Mouse (Mus musculus) midbrain, postnatal 0 days (tissue): ENCODE measurements around the gene Ddost. TPM values are rescaled to one million over a fixed set of nuclear protein-coding genes. Genes with fewer than 3 reads are reported as not detected.

Experiments
- ATAC-seq: fragments of 200-750 bp; cut with Nextera tagmentation; 2 replicates; pipeline ENCODE4 v1.8.0; 2017; ENCODE audit warnings: moderate number of reproducible peaks, mild to moderate bottlenecking, moderate TSS enrichment, moderate library complexity; ENCODE audit not compliant: low FRiP score
- DNase-seq: peaks from one replicate; pipeline ENCODE4 v3.0.0-alpha.2; 2015; ENCODE audit warnings: low spot score
- H3K27ac ChIP-seq: fragments of 300-500 bp; sonication (generic); 2 replicates; pipeline ENCODE4 v1.5.1; 2014; ENCODE audit warnings: low read depth, mild to moderate bottlenecking, low read length, mixed read lengths
- H3K27me3 ChIP-seq: fragments of 300-500 bp; sonication (generic); 2 replicates; pipeline ENCODE4 v1.6.1; 2014; ENCODE audit warnings: low read length, control low read depth, mixed read lengths; ENCODE audit not compliant: insufficient read depth
- H3K36me3 ChIP-seq: fragments of 300-500 bp; sonication (generic); 2 replicates; pipeline ENCODE4 v1.6.1; 2014; ENCODE audit warnings: low read length, control low read depth, mixed read lengths; ENCODE audit not compliant: insufficient read depth
- H3K4me1 ChIP-seq: fragments of 300-500 bp; sonication (generic); 2 replicates; pipeline ENCODE4 v1.6.1; 2014; ENCODE audit warnings: mild to moderate bottlenecking, control low read depth, antibody characterized with exemption, low read length, mixed read lengths; ENCODE audit not compliant: insufficient read depth
- H3K4me2 ChIP-seq: fragments of 300-500 bp; sonication (generic); 2 replicates; pipeline ENCODE4 v1.6.1; 2014; ENCODE audit warnings: low read depth, mild to moderate bottlenecking, low read length, mixed read lengths; ENCODE audit not compliant: poor library complexity, severe bottlenecking
- H3K4me3 ChIP-seq: fragments of 300-500 bp; sonication (generic); 2 replicates; pipeline ENCODE4 v1.5.1; 2014; ENCODE audit warnings: low read depth, mild to moderate bottlenecking, low read length, moderate library complexity
- H3K9ac ChIP-seq: fragments of 300-500 bp; sonication (generic); replicated peaks from 2 replicates; pipeline ENCODE4 v1.6.1; 2014; ENCODE audit warnings: mild to moderate bottlenecking, low read length, moderate library complexity, mixed read lengths; ENCODE audit not compliant: poor library complexity, severe bottlenecking
- H3K9me3 ChIP-seq: fragments of 300-500 bp; sonication (generic); 2 replicates; pipeline ENCODE4 v1.6.1; 2016; ENCODE audit warnings: low read length, control low read depth
- CTCF ChIP-seq: IDR thresholded peaks from 2 replicates; pipeline ENCODE4 v1.5.1; 2016; ENCODE audit warnings: antibody characterized with exemption, mild to moderate bottlenecking
- WGBS: fragments of 180-500 bp; shearing (Covaris S2); extraction: QIAGEN DNeasy Blood & Tissue Kit; methylation state at CpG from one replicate; pipeline ENCODE4 v1.1.7; 2014; 5-methylcytosine and 5-hydroxymethylcytosine counted together
- polyA plus RNA-seq: library from polyadenylated mRNA; unstranded; fragments of >200 nt; fragmentation: Nextera tagmentation; extraction: Ambion mirVana; gene quantifications from 2 replicates; pipeline ENCODE4 v1.2.1, GENCODE M21; 2015
- total RNA-seq: library from RNA; depleted of rRNA; stranded (reverse); fragments of >200 nt; gene quantifications from 2 replicates; pipeline ENCODE4 v1.2.3, GENCODE M21; 2014

Gene Ddost
- total and polyA plus RNA-seq, 2 experiments from 2014 or later = 207 to 215 TPM

DNA sequence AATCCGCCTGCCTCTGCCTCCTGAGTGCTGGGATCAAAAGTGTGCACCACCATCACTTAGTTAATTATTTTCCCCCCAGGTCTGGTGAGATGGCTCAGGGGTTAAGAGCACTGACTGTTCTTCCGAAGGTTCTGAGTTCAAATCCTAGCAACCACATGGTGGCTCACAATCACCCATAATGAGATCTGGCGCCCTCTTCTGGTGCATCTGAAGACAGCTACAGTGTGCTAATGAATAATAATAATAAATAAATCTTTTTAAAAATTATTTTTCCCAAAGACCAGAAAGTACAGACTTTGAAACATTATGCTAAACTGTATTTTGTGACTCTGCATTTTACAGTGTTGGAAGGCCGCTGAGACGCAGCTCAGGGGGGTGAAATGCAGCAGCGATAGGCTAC is 31.1 kb downstream of the Ddost start:
- Histone ChIP-seq H3K4me1 (no peaks in the 10 kb centered on the region; the same call in 1 of the 2 replicates), H3K4me3 (no peak overlapping the region)
- no peak for DNase-seq

DNA sequence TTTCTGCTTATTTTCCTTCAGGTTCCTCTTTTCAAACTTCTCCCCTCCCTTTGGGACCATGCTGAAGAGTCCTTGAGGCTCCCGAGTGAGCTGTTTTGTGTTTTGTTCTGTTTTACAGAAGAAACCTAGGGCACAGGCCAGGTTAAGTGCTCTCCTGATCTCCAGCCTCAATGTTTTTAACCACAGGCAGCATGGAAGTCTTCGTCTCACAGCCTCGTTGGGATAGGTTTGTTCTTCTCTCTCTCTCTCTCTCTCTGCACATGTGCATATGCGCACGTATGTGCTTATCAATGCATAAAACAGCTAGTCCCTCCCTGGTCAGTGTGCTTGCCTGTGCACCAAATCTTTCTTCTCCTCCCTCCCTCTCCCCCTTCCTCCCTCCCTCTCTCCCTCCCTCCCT is 32.3 kb downstream of the Ddost start:
- Histone ChIP-seq H3K36me3 (no peaks in the 10 kb centered on the region), H3K27me3 (no peaks in the 10 kb centered on the region; the same call in 1 of the 2 replicates), H3K4me2 (no peak overlapping the region), H3K9me3 (no peaks in the 10 kb centered on the region), H3K27ac (no peak overlapping the region), H3K9ac (no peak overlapping the region), H3K4me3 (no peak overlapping the region), H3K4me1 (no peaks in the 10 kb centered on the region; the same call in 1 of the 2 replicates)
- TF ChIP-seq CTCF = no peak
- DNase-seq = no peak
- ATAC-seq = no peak
- WGBS = 71% methylated on average over 5 of the region's 5 CpGs

More for the DNA sequence above, 31.1 kb downstream of the Ddost start:
- Histone ChIP-seq H3K9me3 (no peaks in the 10 kb centered on the region), H3K27ac (no peak overlapping the region), H3K36me3 (no peaks in the 10 kb centered on the region), H3K9ac (no peak overlapping the region), H3K4me2 (no peak overlapping the region), H3K27me3 (no peaks in the 10 kb centered on the region; the same call in 1 of the 2 replicates)
- no peak for ATAC-seq
- TF ChIP-seq CTCF = peak; percentile 46
- 85% methylated on average over 6 of the region's 6 CpGs for WGBS

- Histone ChIP-seq H3K4me2 (no peak overlapping the region), H3K36me3 (no peaks in the 10 kb centered on the region), H3K27me3 (no peaks in the 10 kb centered on the region; the same call in 1 of the 2 replicates), H3K4me1 (no peaks in the 10 kb centered on the region; the same call in 1 of the 2 replicates), H3K9ac (no peak overlapping the region), H3K4me3 (no peak overlapping the region), H3K9me3 (no peaks in the 10 kb centered on the region), H3K27ac (no peak overlapping the region)
- ATAC-seq (no peak), DNase-seq (no peak)
- 81% methylated on average over 9 of the region's 9 CpGs for WGBS
- no peak for TF ChIP-seq CTCF
Observed at GRCm38 (mm10) chr4:138337341-138337740, 32.8 kb downstream of the Ddost start.

GRCm38 (mm10) chr4:138339963-138340362 is 35.4 kb downstream of the Ddost start:
- Histone ChIP-seq H3K9ac (no peak overlapping the region), H3K9me3 (no peaks in the 10 kb centered on the region), H3K4me2 (no peak overlapping the region), H3K36me3 (no peaks in the 10 kb centered on the region), H3K27me3 (no peaks in the 10 kb centered on the region), H3K4me3 (no peak overlapping the region), H3K27ac (no peak overlapping the region), H3K4me1 (no peaks in the 10 kb centered on the region; the same call in 1 of the 2 replicates)
- DNase-seq (peak; percentile 66), ATAC-seq (no peak)
- WGBS = 34% methylated on average over 4 of the region's 4 CpGs
- peak; percentile 80 for TF ChIP-seq CTCF

GRCm38 (mm10) chr4:138341393-138341792 is 36.9 kb downstream of the Ddost start:
- Histone ChIP-seq H3K4me3 (no peak overlapping the region), H3K27me3 (no peaks in the 10 kb centered on the region), H3K4me1 (no peaks in the 10 kb centered on the region; the same call in 1 of the 2 replicates), H3K36me3 (no peaks in the 10 kb centered on the region), H3K9me3 (no peaks in the 10 kb centered on the region), H3K4me2 (no peak overlapping the region), H3K9ac (no peak overlapping the region), H3K27ac (no peak overlapping the region)
- TF ChIP-seq CTCF = no peak
- no peak for DNase-seq
- no peak for ATAC-seq
- 62% methylated on average over 8 of the region's 8 CpGs for WGBS

DNA sequence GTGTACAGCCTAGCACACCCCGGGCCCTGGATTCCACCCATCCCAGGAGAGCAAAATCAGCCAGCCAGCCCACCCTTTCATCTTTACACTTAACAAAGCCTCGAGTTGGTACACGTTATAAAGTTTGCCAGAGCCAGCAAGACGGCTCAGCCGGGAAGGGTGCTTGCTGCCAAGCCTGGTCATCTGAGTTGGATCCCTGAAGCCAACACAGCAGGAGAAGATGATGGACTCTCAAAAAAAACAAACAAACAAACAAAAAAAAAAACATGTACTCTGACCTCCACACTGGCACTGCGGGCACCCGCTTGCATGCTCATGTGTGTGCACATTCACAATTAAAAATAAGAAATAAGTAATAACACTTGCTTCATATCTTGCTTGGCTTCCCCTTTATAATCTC is 37.5 kb downstream of the Ddost start:
- 70% methylated on average over 7 of the region's 7 CpGs for WGBS
- no peaks in the 10 kb centered on the region for H3K27me3 ChIP-seq
- DNase-seq = no peak
- no peak overlapping the region for H3K4me2 ChIP-seq
- no peak overlapping the region for H3K9ac ChIP-seq
- H3K27ac ChIP-seq = no peak overlapping the region
- no peak for ATAC-seq
- H3K4me3 ChIP-seq = no peak overlapping the region
- H3K9me3 ChIP-seq = no peaks in the 10 kb centered on the region
- no peaks in the 10 kb centered on the region for H3K36me3 ChIP-seq
- no peak for TF ChIP-seq CTCF
- H3K4me1 ChIP-seq = no peaks in the 10 kb centered on the region; the same call in 1 of the 2 replicates
